Mouse (Mus musculus) embryonic facial prominence, embryonic 13.5 days (tissue): Measurements from ENCODE around the gene Pitpnb. TPM values are rescaled to one million over a fixed set of nuclear protein-coding genes. Genes with fewer than 3 reads are reported as not detected.

Experiments
- ATAC-seq: fragments of 200-750 bp; cut with Nextera tagmentation; 2 replicates; pipeline ENCODE4 v1.8.0; 2017; ENCODE audit warnings: low read depth; ENCODE audit not compliant: insufficient number of reproducible peaks, insufficient read depth, low FRiP score, low TSS enrichment
- H3K27ac ChIP-seq: fragments of 300-500 bp; sonication (generic); 2 replicates; pipeline ENCODE4 v1.5.1; 2015; ENCODE audit warnings: moderate library complexity, mild to moderate bottlenecking, inconsistent platforms
- H3K27me3 ChIP-seq: fragments of 300-500 bp; sonication (generic); 2 replicates; pipeline ENCODE4 v1.6.1; 2015; ENCODE audit warnings: mild to moderate bottlenecking, inconsistent platforms
- H3K36me3 ChIP-seq: fragments of 300-500 bp; sonication (generic); 2 replicates; pipeline ENCODE4 v1.6.1; 2015; ENCODE audit warnings: mild to moderate bottlenecking, inconsistent platforms
- H3K4me1 ChIP-seq: fragments of 300-500 bp; sonication (generic); 2 replicates; pipeline ENCODE4 v1.6.1; 2015; ENCODE audit warnings: inconsistent platforms
- H3K4me2 ChIP-seq: fragments of 300-500 bp; sonication (generic); 2 replicates; pipeline ENCODE4 v1.6.1; 2015; ENCODE audit warnings: moderate library complexity, mild to moderate bottlenecking, inconsistent platforms
- H3K4me3 ChIP-seq: fragments of 300-500 bp; sonication (generic); 2 replicates; pipeline ENCODE4 v1.5.1; 2015; ENCODE audit warnings: mild to moderate bottlenecking, inconsistent platforms
- H3K9ac ChIP-seq: fragments of 300-500 bp; sonication (generic); 2 replicates; pipeline ENCODE4 v1.6.1; 2015; ENCODE audit warnings: mild to moderate bottlenecking, inconsistent platforms
- H3K9me3 ChIP-seq: fragments of 300-500 bp; sonication (generic); 2 replicates; pipeline ENCODE4 v1.6.1; 2016; ENCODE audit warnings: inconsistent platforms
- WGBS: fragments of 180-500 bp; shearing (Covaris S2); methylation state at CpG from one replicate; pipeline ENCODE4 v1.1.7; 2015; ENCODE audit warnings: mixed read lengths; 5-methylcytosine and 5-hydroxymethylcytosine counted together
- polyA plus RNA-seq: library from polyadenylated mRNA; unstranded; fragments of >200 nt; fragmentation: Nextera tagmentation; extraction: Ambion mirVana; gene quantifications from 2 replicates; pipeline ENCODE4 v1.2.1, GENCODE M21; 2015

The Pitpnb gene
- polyA plus RNA-seq, 1 experiment from 2014 or later: 107 TPM

DNA sequence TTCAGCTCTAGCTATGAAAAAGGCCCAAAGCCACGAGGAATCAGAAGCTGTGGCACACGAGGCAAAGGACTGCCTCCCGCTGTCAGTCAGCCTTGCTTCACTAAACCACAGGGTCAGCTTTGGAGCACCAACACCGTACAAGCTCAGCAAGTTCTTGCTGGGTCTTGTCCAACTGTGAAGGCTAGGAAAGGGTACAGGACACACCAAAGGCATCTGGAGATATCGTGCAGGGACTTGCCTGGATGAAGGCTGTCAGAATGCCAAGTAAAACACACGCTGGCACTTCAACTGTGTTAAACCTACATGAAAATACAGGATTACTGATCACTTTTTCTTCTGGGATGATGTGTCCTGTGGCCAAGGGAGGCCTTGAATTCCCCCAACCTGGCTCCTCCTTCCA is 20.4 kb upstream of the Pitpnb start:
- Histone ChIP-seq H3K4me1 (no peaks in the 10 kb centered on the region), H3K9me3 (0 out of 2 replicates have a peak, but pooled peaks cover 6% of the 10 kb centered on the region), H3K27ac (no peak overlapping the region), H3K27me3 (no peaks in the 10 kb centered on the region), H3K36me3 (no peaks in the 10 kb centered on the region), H3K4me3 (no peak overlapping the region), H3K4me2 (no peak overlapping the region), H3K9ac (no peak overlapping the region)
- 65% methylated on average over 6 of the region's 6 CpGs for WGBS
- ATAC-seq: no peak

- no peaks in the 10 kb centered on the region for H3K4me1 ChIP-seq
Observed at GRCm38 (mm10) chr5:111313833-111314232, 16.7 kb upstream of the Pitpnb start.

DNA sequence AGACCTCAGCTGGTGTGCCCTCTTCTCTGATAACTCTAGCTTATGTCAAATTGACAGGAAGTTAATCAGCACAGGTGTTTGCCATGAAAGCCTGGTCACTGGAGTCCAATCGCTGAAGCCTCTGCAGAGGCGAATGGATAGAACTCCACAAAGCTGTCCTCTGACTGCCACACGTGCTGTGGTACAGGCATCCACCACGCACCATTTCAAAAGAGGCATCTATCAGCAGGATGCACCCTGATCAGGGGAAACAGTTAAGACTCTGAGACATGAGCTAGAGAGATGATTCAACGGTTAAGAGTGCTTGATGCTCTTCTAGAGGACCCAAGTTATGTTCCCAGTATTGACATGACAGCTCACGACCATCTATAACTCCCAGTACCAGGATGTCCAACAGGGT is 15.5 kb upstream of the Pitpnb start:
- ATAC-seq: no peak
- WGBS: 89% methylated on average over 6 of the region's 6 CpGs
- no peaks in the 10 kb centered on the region for H3K4me1 ChIP-seq
- no peak overlapping the region for H3K4me3 ChIP-seq
- no peak overlapping the region for H3K9ac ChIP-seq
- H3K27me3 ChIP-seq: no peaks in the 10 kb centered on the region
- H3K4me2 ChIP-seq: no peak overlapping the region
- no peak overlapping the region for H3K27ac ChIP-seq
- H3K36me3 ChIP-seq: no peaks in the 10 kb centered on the region
- H3K9me3 ChIP-seq: 0 out of 2 replicates have a peak, but pooled peaks cover 6% of the 10 kb centered on the region

More at GRCm38 (mm10) chr5:111313833-111314232, 16.7 kb upstream of the Pitpnb start:
- no peaks in the 10 kb centered on the region for H3K27me3 ChIP-seq
- H3K27ac ChIP-seq: no peak overlapping the region
- H3K9ac ChIP-seq: no peak overlapping the region
- 88% methylated on average over 9 of the region's 9 CpGs for WGBS
- no peak overlapping the region for H3K4me3 ChIP-seq
- no peak overlapping the region for H3K4me2 ChIP-seq
- 0 out of 2 replicates have a peak, but pooled peaks cover 6% of the 10 kb centered on the region for H3K9me3 ChIP-seq
- ATAC-seq: no peak
- no peaks in the 10 kb centered on the region for H3K36me3 ChIP-seq

- no peak overlapping the region for H3K4me3 ChIP-seq
- no peak overlapping the region for H3K9ac ChIP-seq
- H3K27ac ChIP-seq: no peak overlapping the region
- H3K4me2 ChIP-seq: no peak overlapping the region
- H3K4me1 ChIP-seq: no peaks in the 10 kb centered on the region
- H3K27me3 ChIP-seq: no peaks in the 10 kb centered on the region
- H3K9me3 ChIP-seq: 0 out of 2 replicates have a peak, but pooled peaks cover 6% of the 10 kb centered on the region
- no peak for ATAC-seq
- no peaks in the 10 kb centered on the region for H3K36me3 ChIP-seq
- WGBS: 66% methylated on average over 3 of the region's 3 CpGs
Observed at GRCm38 (mm10) chr5:111317526-111317925, 13.0 kb upstream of the Pitpnb start.

DNA sequence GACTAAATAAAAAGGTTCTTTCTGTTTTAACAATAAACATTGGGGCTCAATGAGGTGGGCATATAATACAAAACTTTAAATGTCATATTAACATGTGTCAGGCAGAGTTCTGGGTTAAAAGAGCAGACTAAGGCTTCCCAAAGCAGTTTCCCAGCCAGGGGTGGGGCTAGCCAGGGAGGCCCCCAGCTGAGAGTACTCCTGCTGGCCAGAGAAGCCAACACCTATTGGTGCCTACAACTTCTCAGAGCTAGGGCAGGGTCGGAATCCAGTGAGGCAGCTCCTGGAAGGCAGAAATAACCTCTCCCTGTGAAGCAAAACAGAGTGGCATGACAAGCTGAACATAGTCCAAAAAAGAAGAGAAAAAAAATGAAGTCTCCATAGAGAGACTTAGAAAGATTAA is 11.6 kb upstream of the Pitpnb start:
- no peak for ATAC-seq
- no peak overlapping the region for H3K4me2 ChIP-seq
- H3K9ac ChIP-seq: no peak overlapping the region
- no peak overlapping the region for H3K27ac ChIP-seq
- no peaks in the 10 kb centered on the region for H3K36me3 ChIP-seq
- H3K27me3 ChIP-seq: no peaks in the 10 kb centered on the region
- H3K4me1 ChIP-seq: no peaks in the 10 kb centered on the region
- no peak overlapping the region for H3K4me3 ChIP-seq
- H3K9me3 ChIP-seq: 0 out of 2 replicates have a peak, but pooled peaks cover 4% of the 10 kb centered on the region
- WGBS: 76% methylated on average over 1 of the region's 1 CpGs

DNA sequence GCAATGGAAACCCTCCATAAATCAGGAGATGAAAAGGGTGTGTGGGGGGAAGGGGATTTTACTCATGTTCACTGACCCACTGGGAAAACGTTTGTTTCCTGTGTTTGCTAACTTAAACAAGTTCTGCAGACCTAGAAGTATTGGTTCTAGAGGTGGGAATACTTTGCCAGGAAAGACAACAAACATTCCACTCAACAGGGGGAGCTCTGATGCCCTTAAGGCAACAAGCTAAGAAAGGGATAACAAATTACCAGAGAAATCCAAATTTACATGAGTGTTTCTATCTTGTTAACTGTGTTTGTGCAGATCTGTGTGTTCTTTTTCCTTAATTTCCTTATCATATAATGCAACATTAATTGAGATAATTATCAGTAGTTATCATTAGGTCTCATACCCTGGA is 4.8 kb upstream of the Pitpnb start:
- no peak for ATAC-seq
- 22% methylated on average over 1 of the region's 1 CpGs for WGBS
- H3K9me3 ChIP-seq: no peaks in the 10 kb centered on the region
- H3K36me3 ChIP-seq: no peaks in the 10 kb centered on the region
- H3K4me2 ChIP-seq: no peak overlapping the region
- no peak overlapping the region for H3K9ac ChIP-seq
- peaks cover 5% of the 10 kb centered on the region for H3K4me1 ChIP-seq
- no peak overlapping the region for H3K27ac ChIP-seq
- no peak overlapping the region for H3K4me3 ChIP-seq
- H3K27me3 ChIP-seq: no peaks in the 10 kb centered on the region

DNA sequence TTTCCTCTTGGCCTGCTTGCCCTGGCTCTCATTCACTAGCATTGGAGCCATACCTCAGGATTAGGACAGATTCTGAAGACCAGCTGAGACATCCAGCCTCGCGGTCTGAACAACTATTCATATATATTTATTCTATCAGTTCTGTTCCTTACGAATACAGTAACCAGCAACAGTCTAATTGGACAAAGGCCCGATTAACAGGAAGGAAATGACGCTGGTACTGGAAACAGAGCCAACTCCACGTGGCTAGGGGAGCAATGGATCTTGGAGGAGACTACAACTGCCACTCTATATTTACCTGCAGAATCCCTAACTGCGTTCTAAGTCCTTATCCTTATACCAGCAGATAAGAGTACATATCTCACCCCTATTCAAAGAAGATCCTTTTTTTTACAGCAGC is 3.1 kb upstream of the Pitpnb start:
- Histone ChIP-seq H3K36me3 (no peaks in the 10 kb centered on the region), H3K4me3 (no peak overlapping the region), H3K4me2 (no peak overlapping the region), H3K4me1 (peaks cover 13% of the 10 kb centered on the region), H3K27ac (no peak overlapping the region), H3K9ac (no peak overlapping the region), H3K9me3 (no peaks in the 10 kb centered on the region), H3K27me3 (no peaks in the 10 kb centered on the region)
- WGBS: 81% methylated on average over 7 of the region's 7 CpGs
- no peak for ATAC-seq

DNA sequence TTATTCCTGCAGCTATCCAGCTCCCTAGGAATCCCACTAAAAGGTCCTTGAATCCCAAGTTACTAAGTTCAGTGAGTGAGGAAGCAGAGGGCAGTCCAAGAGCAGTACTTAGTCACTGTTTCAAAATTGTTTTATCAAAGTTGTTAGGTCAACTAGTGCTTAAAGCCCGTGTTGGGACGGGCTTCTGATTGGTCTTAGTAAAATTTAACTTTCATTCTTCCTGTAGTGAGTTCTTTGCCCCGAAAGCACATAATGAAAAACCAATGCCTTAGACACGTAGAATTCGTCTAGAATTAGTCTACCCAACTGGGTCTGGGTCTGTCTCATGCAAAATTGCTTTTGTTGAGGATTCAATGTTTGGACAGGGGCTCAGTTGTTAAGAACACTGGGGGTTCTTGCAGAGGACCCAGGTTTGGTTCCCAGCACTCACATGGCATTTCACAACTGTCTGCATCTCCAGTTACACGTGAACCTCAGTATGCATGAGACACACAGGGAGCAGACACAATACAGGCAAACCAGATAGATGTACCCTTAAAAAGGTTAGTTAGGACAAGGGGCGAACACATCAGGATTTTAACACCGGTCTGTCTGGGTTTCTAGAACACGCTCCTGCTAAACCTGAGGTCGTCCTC is 664 bp upstream of the Pitpnb start:
- H3K27me3 ChIP-seq: no peaks in the 10 kb centered on the region
- 27% methylated on average over 10 of the region's 10 CpGs for WGBS
- peak overlapping the region; percentile 75 for H3K4me2 ChIP-seq
- peak overlapping the region; percentile 88 for H3K27ac ChIP-seq
- H3K36me3 ChIP-seq: peaks cover 18% of the 10 kb centered on the region
- H3K4me1 ChIP-seq: peaks cover 13% of the 10 kb centered on the region
- peak overlapping the region; percentile 96 for H3K9ac ChIP-seq
- no peak for ATAC-seq
- peak overlapping the region; percentile 95 for H3K4me3 ChIP-seq
- H3K9me3 ChIP-seq: no peaks in the 10 kb centered on the region

DNA sequence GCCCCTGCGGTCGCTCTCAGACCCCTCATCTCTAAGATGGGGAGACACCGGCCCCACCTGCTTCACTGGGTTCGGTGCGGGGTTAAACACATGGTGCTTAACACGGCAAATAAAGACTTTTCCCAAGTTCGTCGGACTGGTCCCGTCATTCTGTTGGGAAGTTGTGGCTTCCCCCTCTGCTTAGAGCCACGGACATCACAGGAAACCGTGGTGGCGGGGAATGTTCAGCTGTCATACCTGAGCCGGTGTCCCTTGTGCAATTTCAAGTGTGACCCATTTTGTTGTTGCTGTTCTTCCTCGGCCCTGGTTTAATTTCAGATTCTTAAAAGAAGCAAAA is 504 bp downstream of the Pitpnb start:
- WGBS: 0% methylated on average over 14 of the region's 14 CpGs
- H3K9me3 ChIP-seq: no peaks in the 10 kb centered on the region
- H3K9ac ChIP-seq: peak overlapping the region; percentile 96
- H3K4me3 ChIP-seq: peak overlapping the region; percentile 95
- peak overlapping the region; percentile 88 for H3K27ac ChIP-seq
- no peaks in the 10 kb centered on the region for H3K27me3 ChIP-seq
- H3K4me1 ChIP-seq: peaks cover 13% of the 10 kb centered on the region
- ATAC-seq: no peak
- H3K4me2 ChIP-seq: peak overlapping the region; percentile 75
- H3K36me3 ChIP-seq: peaks cover 28% of the 10 kb centered on the region

DNA sequence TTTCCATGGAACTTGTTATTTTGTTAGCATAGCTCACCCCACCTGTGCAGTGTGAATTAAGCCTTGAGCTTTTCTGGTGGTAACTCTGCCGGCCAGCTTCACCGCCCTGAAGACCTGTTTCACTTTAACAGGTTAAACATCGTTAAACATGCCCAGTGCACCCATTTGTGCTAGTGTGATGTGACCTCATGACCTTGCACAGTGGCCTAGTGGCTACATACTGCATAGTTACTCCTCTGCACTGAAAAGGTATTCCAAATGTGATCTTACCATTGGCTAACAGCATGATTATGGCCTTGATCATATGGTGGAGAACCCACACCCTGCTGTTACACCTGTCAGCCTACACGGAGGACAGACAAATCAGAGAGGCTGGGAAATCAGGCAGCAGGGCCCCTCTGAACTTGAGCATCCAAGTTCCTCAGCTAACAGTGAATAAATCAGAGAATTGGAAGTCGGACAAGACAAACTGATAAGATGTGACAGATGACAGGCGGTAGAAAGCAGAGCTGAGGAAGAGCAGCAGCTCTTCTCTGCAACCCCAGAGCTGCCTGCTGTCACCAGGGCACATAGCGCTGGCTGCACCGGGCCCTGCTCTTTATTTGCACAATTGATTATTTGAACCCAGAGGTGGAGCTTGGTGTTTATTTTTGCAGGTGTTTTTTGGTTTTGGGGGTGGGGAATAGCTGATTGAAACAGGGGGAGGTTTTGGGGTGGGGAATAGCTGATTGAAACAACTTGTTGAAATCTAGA is 5.6 kb downstream of the Pitpnb start:
- no peak overlapping the region for H3K4me2 ChIP-seq
- H3K27me3 ChIP-seq: no peaks in the 10 kb centered on the region
- no peak overlapping the region for H3K9ac ChIP-seq
- 89% methylated on average over 8 of the region's 8 CpGs for WGBS
- no peak overlapping the region for H3K27ac ChIP-seq
- no peak for ATAC-seq
- H3K4me3 ChIP-seq: no peak overlapping the region
- H3K36me3 ChIP-seq: peaks cover 66% of the 10 kb centered on the region
- H3K4me1 ChIP-seq: peaks cover 8% of the 10 kb centered on the region
- no peaks in the 10 kb centered on the region for H3K9me3 ChIP-seq

DNA sequence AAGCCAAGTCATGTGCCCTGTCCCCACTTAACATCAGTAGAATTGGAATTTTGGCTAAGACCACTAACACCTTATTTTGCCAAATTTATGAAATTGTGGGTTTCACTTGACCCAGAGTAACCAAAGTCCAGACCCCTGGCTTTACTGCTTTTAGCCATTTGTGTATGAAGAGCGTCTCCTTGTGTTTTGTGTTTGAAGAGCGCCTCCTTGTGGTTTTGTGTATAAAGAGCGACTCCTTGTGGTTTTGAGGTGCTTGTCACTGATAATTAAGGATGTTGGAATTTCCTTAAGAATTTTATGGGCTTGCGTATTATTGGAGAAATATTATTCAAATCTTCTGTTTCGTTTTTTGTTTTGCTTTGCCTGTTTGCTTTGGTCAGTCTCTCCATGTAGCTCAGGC is 11.0 kb downstream of the Pitpnb start:
- Histone ChIP-seq H3K9me3 (no peaks in the 10 kb centered on the region), H3K27me3 (no peaks in the 10 kb centered on the region), H3K4me2 (no peak overlapping the region), H3K4me3 (no peak overlapping the region), H3K36me3 (peaks cover 76% of the 10 kb centered on the region), H3K27ac (no peak overlapping the region), H3K9ac (no peak overlapping the region), H3K4me1 (no peaks in the 10 kb centered on the region)
- WGBS: 43% methylated on average over 5 of the region's 5 CpGs
- ATAC-seq: no peak

- H3K27ac ChIP-seq: no peak overlapping the region
- H3K4me3 ChIP-seq: no peak overlapping the region
- peaks cover 86% of the 10 kb centered on the region for H3K36me3 ChIP-seq
- ATAC-seq: no peak
- no peaks in the 10 kb centered on the region for H3K9me3 ChIP-seq
- no peaks in the 10 kb centered on the region for H3K4me1 ChIP-seq
- WGBS: 80% methylated on average over 2 of the region's 2 CpGs
- no peak overlapping the region for H3K4me2 ChIP-seq
- H3K27me3 ChIP-seq: no peaks in the 10 kb centered on the region
- H3K9ac ChIP-seq: no peak overlapping the region
Observed at GRCm38 (mm10) chr5:111344721-111345400, 14.3 kb downstream of the Pitpnb start.
